Mouse (Mus musculus): ENCODE results near the gene Mfsd9. TPM values are rescaled to one million over a fixed set of nuclear protein-coding genes. Genes with fewer than 3 reads are reported as not detected.
A peak's percentile ranks its signal among the peaks of the same experiment; 100 is the strongest.
"Not testable (repeated sequence)": the region's sequence is repeated elsewhere in the genome, so short reads cannot be mapped to it uniquely, and the experiment has no call there.

Mfsd9 gene
- total RNA-seq, 2 experiments from 2014 or later = 1.4 to 2.3 TPM

- DNase-seq (ENCODE audit: low spot score in 2 of 2) = no peak
Measured at GRCm38 (mm10) chr1:40784306-40784705, 6.2 kb downstream of the Mfsd9 start.

GRCm38 (mm10) chr1:40783450-40783849 lies 7.0 kb downstream of the Mfsd9 start:
- DNase-seq (ENCODE audit: low spot score in 2 of 2) = no peak

- DNase-seq (ENCODE audit: low spot score in 2 of 2) = no peak
Measured at GRCm38 (mm10) chr1:40776763-40777162, 13.7 kb downstream of the Mfsd9 start.

GRCm38 (mm10) chr1:40776102-40776501 lies 14.4 kb downstream of the Mfsd9 start:
- DNase-seq (ENCODE audit: low spot score in 2 of 2) = no peak

- no peak for DNase-seq (ENCODE audit: low spot score in 2 of 2)
Measured at GRCm38 (mm10) chr1:40774040-40774439, 16.4 kb downstream of the Mfsd9 start.

- DNase-seq (ENCODE audit: low spot score in 2 of 2) = no peak
Measured at GRCm38 (mm10) chr1:40773234-40773633, 17.3 kb downstream of the Mfsd9 start.

DNA sequence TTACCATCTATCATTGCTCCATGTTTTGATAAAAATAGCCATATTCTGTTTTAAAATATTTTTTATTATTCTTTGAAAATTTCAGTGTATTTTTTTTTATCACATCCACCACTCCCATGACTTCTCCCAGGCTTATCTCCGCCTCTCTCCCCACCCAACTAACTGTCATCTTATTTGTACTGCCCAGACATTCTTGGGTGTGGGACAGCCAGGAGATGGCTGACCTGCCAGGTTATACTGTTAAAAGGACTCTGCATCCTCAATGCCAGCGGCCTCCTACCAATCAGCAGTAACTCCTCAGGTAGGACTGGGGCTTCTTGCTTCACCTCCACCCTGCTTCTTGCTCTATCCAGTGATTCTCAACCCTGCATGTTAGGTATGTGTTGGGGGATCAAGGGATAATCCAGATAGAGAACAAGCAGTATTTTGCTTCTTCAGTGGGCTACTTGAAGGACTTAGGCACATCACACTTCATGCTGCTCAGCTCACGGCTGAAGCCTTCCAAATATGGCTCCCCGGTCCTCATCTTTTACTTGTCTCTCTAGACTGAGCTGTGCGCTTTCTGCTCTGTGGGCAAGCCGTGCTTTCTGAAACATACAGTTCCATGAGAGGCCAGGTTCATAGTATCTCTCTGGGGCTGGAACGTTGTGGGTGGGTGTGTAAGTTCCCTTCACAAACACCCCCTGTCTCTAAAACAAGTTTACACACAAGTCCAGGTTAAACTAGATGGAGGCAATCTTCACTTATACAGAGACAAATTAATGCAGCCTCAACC lies 19.1 kb downstream of the Mfsd9 start:
- no peak for DNase-seq (ENCODE audit: low spot score in 2 of 2)

- no peak for DNase-seq (ENCODE audit: low spot score in 2 of 2)
Measured at GRCm38 (mm10) chr1:40769331-40769894, 21.1 kb downstream of the Mfsd9 start.

- peak in 1 of 2 experiments; percentile 28 for DNase-seq (ENCODE audit: low spot score in 2 of 2)
Measured at GRCm38 (mm10) chr1:40768606-40769005, 21.9 kb downstream of the Mfsd9 start.

- no peak for DNase-seq (ENCODE audit: low spot score in 2 of 2)
Measured at GRCm38 (mm10) chr1:40767588-40767987, 22.9 kb downstream of the Mfsd9 start.

GRCm38 (mm10) chr1:40765521-40765920 lies 25.0 kb downstream of the Mfsd9 start:
- peak in 1 of 2 experiments; percentile 13 for DNase-seq (ENCODE audit: low spot score in 2 of 2)

GRCm38 (mm10) chr1:40764701-40765275 lies 25.7 kb downstream of the Mfsd9 start:
- no peak for DNase-seq (ENCODE audit: low spot score in 2 of 2)

GRCm38 (mm10) chr1:40764042-40764441 lies 26.4 kb downstream of the Mfsd9 start:
- no peak for DNase-seq (ENCODE audit: low spot score in 2 of 2)

DNA sequence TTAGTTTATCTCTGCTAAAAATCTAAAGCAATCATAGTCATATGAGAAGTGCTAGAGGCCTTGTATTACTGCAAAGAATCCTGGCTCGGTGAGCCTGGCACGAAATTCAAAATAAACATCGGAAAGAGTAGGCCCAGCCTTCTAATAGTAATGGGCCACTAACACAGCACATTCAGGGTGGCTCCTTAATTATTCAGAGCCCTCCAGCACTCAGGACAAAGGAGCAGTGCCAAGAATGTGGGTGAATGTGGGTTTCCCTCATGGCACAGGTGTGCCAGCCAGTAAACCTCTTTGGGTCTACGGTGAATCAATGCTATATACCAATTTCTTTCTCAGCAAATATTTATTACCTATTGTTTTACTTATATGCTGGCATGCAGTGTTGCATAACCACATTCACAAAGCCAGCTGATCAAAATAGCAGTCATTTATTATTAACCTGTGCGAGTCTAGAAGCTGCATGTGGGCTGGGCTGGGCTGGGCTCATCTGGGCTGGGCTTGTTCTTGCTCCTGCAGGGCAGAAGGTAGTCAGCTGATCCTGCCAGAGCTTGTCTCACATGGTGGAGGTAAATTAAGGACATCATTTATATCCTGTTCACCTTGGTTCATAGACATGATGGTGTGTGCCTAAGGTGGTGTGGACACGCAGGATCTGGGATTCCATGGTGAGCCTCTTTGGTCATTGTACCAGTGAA lies 30.6 kb downstream of the Mfsd9 start:
- DNase-seq (ENCODE audit: low spot score in 2 of 2) = no peak

DNA sequence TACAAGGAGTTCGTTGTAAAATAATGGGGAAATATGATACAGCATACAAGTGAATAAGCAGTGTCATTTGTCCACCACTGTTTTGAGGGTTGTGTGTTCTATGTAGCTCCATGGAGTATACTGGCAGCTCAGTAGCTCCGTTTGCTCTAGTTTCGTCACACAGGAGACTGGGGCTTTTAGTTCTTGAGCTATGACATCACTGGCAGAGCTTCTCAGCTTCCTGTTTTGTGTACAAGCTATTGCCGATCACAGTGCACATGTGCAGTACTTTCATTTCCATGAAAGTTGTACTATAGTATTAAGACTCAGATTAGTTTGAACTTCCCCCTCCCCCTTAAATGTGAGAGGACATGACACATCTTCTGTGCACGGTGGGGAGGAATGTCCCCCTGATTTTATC lies 44.4 kb downstream of the Mfsd9 start:
- DNase-seq (ENCODE audit: low spot score in 2 of 2) = no peak

GRCm38 (mm10) chr1:40740739-40741138 lies 49.7 kb downstream of the Mfsd9 start:
- DNase-seq (ENCODE audit: low spot score in 2 of 2) = no peak

DNA sequence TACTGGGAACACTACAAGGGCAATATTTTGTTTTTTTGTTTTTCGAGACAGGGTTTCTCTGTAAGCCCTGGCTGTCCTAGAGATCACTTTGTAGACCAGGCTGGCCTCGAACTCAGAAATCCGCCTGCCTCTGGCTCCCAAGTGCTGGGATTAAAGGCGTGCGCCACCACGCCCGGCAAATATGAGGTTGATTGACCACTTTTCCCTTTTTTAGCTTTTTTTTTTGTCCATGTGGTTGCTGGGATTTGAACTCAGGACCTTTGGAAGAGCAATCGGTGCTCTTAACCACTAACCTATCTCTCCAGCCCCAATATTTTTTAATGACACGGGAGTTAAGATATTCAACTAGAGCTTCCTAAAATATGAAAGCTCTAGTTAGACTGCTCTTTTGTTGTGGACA lies 52.2 kb downstream of the Mfsd9 start:
- DNase-seq (ENCODE audit: low spot score in 2 of 2) = not testable (repeated sequence)

DNA sequence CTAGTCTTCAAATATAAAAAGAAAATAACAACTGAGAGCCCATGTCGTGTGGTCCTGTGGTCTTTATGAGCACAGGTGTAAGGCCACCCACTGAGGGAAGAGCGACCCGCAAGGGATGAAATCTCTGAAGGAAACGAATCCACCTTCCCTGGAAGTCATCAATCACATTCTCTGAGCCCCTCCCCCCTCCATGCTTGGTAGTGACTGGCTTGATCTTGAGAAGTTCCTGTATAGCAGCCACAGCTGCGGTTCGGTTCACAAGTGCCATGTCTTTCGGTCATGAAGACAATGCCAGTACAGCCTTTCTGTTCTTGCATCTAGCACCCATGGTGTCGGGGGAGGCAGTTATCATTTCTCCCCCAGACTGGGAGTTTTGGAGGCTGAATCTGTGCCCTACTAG lies 52.8 kb downstream of the Mfsd9 start:
- DNase-seq (ENCODE audit: low spot score in 2 of 2) = no peak

- DNase-seq (ENCODE audit: low spot score in 2 of 2) = no peak
Measured at GRCm38 (mm10) chr1:40728636-40729035, 61.9 kb downstream of the Mfsd9 start.

DNA sequence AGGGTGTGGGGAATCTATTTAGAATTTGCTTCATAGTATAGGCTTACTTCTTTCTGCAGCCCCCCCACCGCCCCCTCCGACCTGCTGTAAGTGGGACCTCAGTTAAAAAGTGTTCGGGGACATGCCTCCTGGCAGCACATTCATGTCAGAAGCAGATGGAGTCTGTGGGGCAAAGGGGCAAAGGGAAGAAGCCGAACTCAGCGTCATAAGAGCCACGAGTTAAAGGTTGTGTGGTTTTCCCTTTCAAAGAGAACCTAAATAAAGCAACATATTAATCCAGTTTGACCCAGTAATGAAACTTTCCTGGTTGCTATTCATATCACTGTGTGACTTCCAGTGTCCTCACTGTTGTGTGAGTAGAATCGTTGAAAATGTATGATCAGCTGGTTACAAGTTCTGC lies 63.1 kb downstream of the Mfsd9 start:
- DNase-seq (ENCODE audit: low spot score in 2 of 2) = no peak

GRCm38 (mm10) chr1:40726051-40726450 lies 64.4 kb downstream of the Mfsd9 start:
- DNase-seq (ENCODE audit: low spot score in 2 of 2) = no peak
